Mouse (Mus musculus): Measurements from ENCODE around the gene Mark3. TPM values are rescaled to one million over a fixed set of nuclear protein-coding genes. Genes with fewer than 3 reads are reported as not detected.

Gene Mark3
- total RNA-seq, 1 experiment = 90.9 TPM

DNA sequence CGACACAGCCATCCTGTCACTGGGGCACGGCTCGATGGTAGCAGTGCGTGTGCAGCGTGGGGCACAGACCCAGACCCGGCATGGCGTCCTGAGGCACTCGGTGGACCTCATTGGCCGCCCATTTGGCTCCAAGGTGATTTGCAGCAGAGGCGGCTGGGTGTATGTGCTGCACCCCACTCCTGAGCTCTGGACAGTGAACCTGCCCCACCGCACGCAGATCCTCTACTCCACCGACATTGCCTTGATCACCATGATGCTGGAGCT is 104.3 kb downstream of the Mark3 start:
- Histone ChIP-seq H3K27ac (ENCODE audit: insufficient read depth, low read depth, low read length, poor library complexity, severe bottlenecking) (0 out of 2 replicates have a peak overlapping the region, but pooled peaks have one; percentile 55), H3K9ac (ENCODE audit: insufficient read depth, low read depth, low read length, poor library complexity, severe bottlenecking) (peak overlapping the region; percentile 93), H3K4me3 (ENCODE audit: insufficient read depth in 1 of 2, low read depth in 1 of 2, low read length in 2 of 2, poor library complexity in 1 of 2, severe bottlenecking in 1 of 2) (peak overlapping the region; percentile 93 to 94), H3K4me1 (ENCODE audit: control insufficient read depth in 2 of 2, insufficient read depth in 2 of 2, low read length in 2 of 2, poor library complexity in 1 of 2) (peaks cover 5 to 30% of the 10 kb centered on the region in 2 experiments; a peak in 2 of 4 replicates), H3K36me3 (ENCODE audit: control insufficient read depth, insufficient read depth, low read length, poor library complexity, severe bottlenecking) (peaks cover 31% of the 10 kb centered on the region), H3K9me3 (ENCODE audit: control insufficient read depth, insufficient read depth, low read depth, low read length) (no peaks in the 10 kb centered on the region)
- TF ChIP-seq MAFK (IDR thresholded peaks at IDR 0.05; ENCODE audit: insufficient read depth, low read depth, low read length) (no peak), CHD2 (IDR thresholded peaks at IDR 0.05; ENCODE audit: low read depth, low read length) (no peak), HCFC1 (IDR thresholded peaks at IDR 0.05; ENCODE audit: borderline replicate concordance, insufficient read depth, low read length) (no peak), ZNF384 (IDR thresholded peaks at IDR 0.05; ENCODE audit: low read depth, low read length) (no peak), ZC3H11A (IDR thresholded peaks at IDR 0.05; ENCODE audit: borderline replicate concordance, low read depth, low read length) (no peak)
- DNase-seq (ENCODE audit: low read depth, low spot score) = no peak
- in situ Hi-C loops (cut with MboI; ENCODE audit: low sequenced_read_pairs in 2 of 2, unreplicated experiment in 2 of 2) = no loop called here

DNA sequence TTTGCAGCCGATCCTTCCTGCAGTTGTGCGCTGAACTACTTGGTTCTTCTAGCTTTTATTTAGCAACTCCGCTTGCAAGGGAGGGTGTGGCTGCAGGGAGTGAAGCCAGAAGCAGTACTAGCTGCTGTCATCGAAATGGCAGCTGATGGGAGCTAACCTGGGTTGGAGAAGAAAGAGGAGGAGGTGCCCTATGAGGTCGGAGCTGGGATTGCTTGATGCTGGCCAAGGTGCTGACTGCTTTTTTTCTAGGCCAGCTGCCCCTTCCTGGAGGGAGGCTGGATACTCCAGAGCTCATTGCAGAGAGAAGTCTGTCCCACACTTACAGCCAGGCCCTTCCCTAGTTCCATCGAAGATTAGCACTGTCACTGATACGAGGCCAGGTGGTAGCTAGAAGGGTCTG is 104.7 kb downstream of the Mark3 start:
- no peaks in the 10 kb centered on the region for H3K9me3 ChIP-seq (ENCODE audit: control insufficient read depth, insufficient read depth, low read depth, low read length)
- peak overlapping the region; percentile 93 for H3K9ac ChIP-seq (ENCODE audit: insufficient read depth, low read depth, low read length, poor library complexity, severe bottlenecking)
- peaks cover 35% of the 10 kb centered on the region for H3K36me3 ChIP-seq (ENCODE audit: control insufficient read depth, insufficient read depth, low read length, poor library complexity, severe bottlenecking)
- TF ChIP-seq CHD2 (IDR thresholded peaks at IDR 0.05; ENCODE audit: low read depth, low read length) (no peak), MAFK (IDR thresholded peaks at IDR 0.05; ENCODE audit: insufficient read depth, low read depth, low read length) (no peak), HCFC1 (IDR thresholded peaks at IDR 0.05; ENCODE audit: borderline replicate concordance, insufficient read depth, low read length) (no peak), ZNF384 (IDR thresholded peaks at IDR 0.05; ENCODE audit: low read depth, low read length) (peak; percentile 81)
- H3K4me3 ChIP-seq (ENCODE audit: insufficient read depth in 1 of 2, low read depth in 1 of 2, low read length in 2 of 2, poor library complexity in 1 of 2, severe bottlenecking in 1 of 2) = peak overlapping the region; percentile 93 to 94
- in situ Hi-C loops (cut with MboI; ENCODE audit: low sequenced_read_pairs in 2 of 2, unreplicated experiment in 2 of 2) = no loop called here
- no peak for DNase-seq (ENCODE audit: low read depth, low spot score)
- no peak overlapping the region for H3K27ac ChIP-seq (ENCODE audit: insufficient read depth, low read depth, low read length, poor library complexity, severe bottlenecking)
- peaks cover 5 to 30% of the 10 kb centered on the region in 2 experiments; a peak in 2 of 4 replicates for H3K4me1 ChIP-seq (ENCODE audit: control insufficient read depth in 2 of 2, insufficient read depth in 2 of 2, low read length in 2 of 2, poor library complexity in 1 of 2)

DNA sequence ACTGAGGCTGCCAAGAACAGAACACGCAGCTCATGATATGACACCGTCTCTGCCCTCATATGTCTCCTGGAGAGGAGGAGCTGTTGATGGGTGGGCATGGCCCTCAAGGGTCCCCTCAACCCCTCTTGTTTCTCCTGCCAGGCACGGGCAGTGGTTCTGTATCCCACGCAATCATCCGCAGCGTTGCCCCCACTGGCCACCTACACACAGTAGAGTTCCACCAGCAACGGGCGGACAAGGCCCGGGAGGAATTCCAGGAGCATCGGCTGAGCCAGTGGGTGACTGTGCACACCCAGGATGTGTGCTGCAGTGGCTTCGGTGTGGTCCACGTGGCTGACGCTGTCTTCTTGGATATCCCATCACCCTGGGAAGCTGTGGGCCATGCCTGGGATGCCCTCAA is 106.3 kb downstream of the Mark3 start:
- in situ Hi-C loops (cut with MboI; ENCODE audit: low sequenced_read_pairs in 2 of 2, unreplicated experiment in 2 of 2) = no loop called here
- no peak overlapping the region for H3K4me3 ChIP-seq (ENCODE audit: insufficient read depth in 1 of 2, low read depth in 1 of 2, low read length in 2 of 2, poor library complexity in 1 of 2, severe bottlenecking in 1 of 2)
- no peak overlapping the region for H3K27ac ChIP-seq (ENCODE audit: insufficient read depth, low read depth, low read length, poor library complexity, severe bottlenecking)
- peaks cover 38% of the 10 kb centered on the region for H3K36me3 ChIP-seq (ENCODE audit: control insufficient read depth, insufficient read depth, low read length, poor library complexity, severe bottlenecking)
- DNase-seq (ENCODE audit: low read depth, low spot score) = no peak
- no peaks in the 10 kb centered on the region for H3K9me3 ChIP-seq (ENCODE audit: control insufficient read depth, insufficient read depth, low read depth, low read length)
- TF ChIP-seq HCFC1 (IDR thresholded peaks at IDR 0.05; ENCODE audit: borderline replicate concordance, insufficient read depth, low read length) (no peak), ZC3H11A (IDR thresholded peaks at IDR 0.05; ENCODE audit: borderline replicate concordance, low read depth, low read length) (no peak), CHD2 (IDR thresholded peaks at IDR 0.05; ENCODE audit: low read depth, low read length) (no peak), ZNF384 (IDR thresholded peaks at IDR 0.05; ENCODE audit: low read depth, low read length) (no peak), MAFK (IDR thresholded peaks at IDR 0.05; ENCODE audit: insufficient read depth, low read depth, low read length) (no peak)
- no peak overlapping the region for H3K9ac ChIP-seq (ENCODE audit: insufficient read depth, low read depth, low read length, poor library complexity, severe bottlenecking)
- H3K4me1 ChIP-seq (ENCODE audit: control insufficient read depth in 2 of 2, insufficient read depth in 2 of 2, low read length in 2 of 2, poor library complexity in 1 of 2) = peaks cover 5 to 25% of the 10 kb centered on the region in 2 experiments; a peak in 2 of 4 replicates

DNA sequence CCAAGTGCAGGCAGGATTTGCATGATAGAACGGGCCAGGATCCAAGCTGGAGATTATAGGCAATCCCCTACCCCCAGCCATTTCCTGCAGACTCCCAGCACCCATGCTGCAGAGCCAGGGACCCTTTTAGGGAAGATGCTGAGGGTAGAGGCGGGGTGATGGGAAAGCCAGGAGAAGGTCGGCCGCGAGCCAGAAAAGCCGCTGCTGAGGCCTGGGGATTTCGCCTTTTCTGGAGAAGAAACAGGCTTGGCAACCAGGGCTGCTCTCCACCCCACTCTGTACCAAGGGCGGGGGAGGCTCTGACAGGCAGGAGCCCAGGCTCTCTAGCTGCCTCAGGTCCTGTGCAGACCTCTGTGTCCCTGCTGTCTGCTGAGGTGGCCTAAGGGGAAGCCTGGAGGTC is 107.0 kb downstream of the Mark3 start:
- TF ChIP-seq CHD2 (IDR thresholded peaks at IDR 0.05; ENCODE audit: low read depth, low read length) (no peak), MAFK (IDR thresholded peaks at IDR 0.05; ENCODE audit: insufficient read depth, low read depth, low read length) (no peak), HCFC1 (IDR thresholded peaks at IDR 0.05; ENCODE audit: borderline replicate concordance, insufficient read depth, low read length) (no peak), ZC3H11A (IDR thresholded peaks at IDR 0.05; ENCODE audit: borderline replicate concordance, low read depth, low read length) (no peak), ZNF384 (IDR thresholded peaks at IDR 0.05; ENCODE audit: low read depth, low read length) (no peak)
- Histone ChIP-seq H3K4me1 (ENCODE audit: control insufficient read depth in 2 of 2, insufficient read depth in 2 of 2, low read length in 2 of 2, poor library complexity in 1 of 2) (peaks cover 3 to 22% of the 10 kb centered on the region in 2 experiments; a peak in 2 of 4 replicates), H3K27ac (ENCODE audit: insufficient read depth, low read depth, low read length, poor library complexity, severe bottlenecking) (no peak overlapping the region), H3K9ac (ENCODE audit: insufficient read depth, low read depth, low read length, poor library complexity, severe bottlenecking) (no peak overlapping the region), H3K36me3 (ENCODE audit: control insufficient read depth, insufficient read depth, low read length, poor library complexity, severe bottlenecking) (peaks cover 38% of the 10 kb centered on the region), H3K9me3 (ENCODE audit: control insufficient read depth, insufficient read depth, low read depth, low read length) (no peaks in the 10 kb centered on the region), H3K4me3 (ENCODE audit: insufficient read depth in 1 of 2, low read depth in 1 of 2, low read length in 2 of 2, poor library complexity in 1 of 2, severe bottlenecking in 1 of 2) (no peak overlapping the region)
- DNase-seq (ENCODE audit: low read depth, low spot score) = no peak
- in situ Hi-C loops (cut with MboI; ENCODE audit: low sequenced_read_pairs in 2 of 2, unreplicated experiment in 2 of 2) = no loop called here

DNA sequence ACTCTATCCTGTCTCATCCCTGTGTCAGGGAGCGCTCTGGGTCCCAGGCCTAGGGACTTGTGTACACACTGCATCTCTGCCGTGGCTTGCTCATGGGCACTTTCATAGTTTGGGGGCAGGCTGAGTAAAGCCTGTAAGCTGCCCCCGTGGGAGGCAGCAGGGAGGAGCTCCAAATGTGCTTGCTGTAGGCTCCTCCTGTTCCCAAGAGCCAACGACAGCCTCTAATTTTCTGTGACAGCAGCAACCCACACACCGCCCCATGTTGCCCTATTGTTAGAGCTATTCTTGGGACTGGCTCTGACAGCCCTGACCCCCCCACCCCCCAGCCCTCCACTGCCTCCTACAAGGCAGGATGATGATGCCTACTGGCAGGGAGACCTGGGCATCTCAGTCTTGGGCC is 107.7 kb downstream of the Mark3 start:
- Histone ChIP-seq H3K36me3 (ENCODE audit: control insufficient read depth, insufficient read depth, low read length, poor library complexity, severe bottlenecking) (peaks cover 38% of the 10 kb centered on the region), H3K27ac (ENCODE audit: insufficient read depth, low read depth, low read length, poor library complexity, severe bottlenecking) (no peak overlapping the region), H3K9ac (ENCODE audit: insufficient read depth, low read depth, low read length, poor library complexity, severe bottlenecking) (no peak overlapping the region), H3K4me3 (ENCODE audit: insufficient read depth in 1 of 2, low read depth in 1 of 2, low read length in 2 of 2, poor library complexity in 1 of 2, severe bottlenecking in 1 of 2) (no peak overlapping the region), H3K9me3 (ENCODE audit: control insufficient read depth, insufficient read depth, low read depth, low read length) (no peaks in the 10 kb centered on the region), H3K4me1 (ENCODE audit: control insufficient read depth in 2 of 2, insufficient read depth in 2 of 2, low read length in 2 of 2, poor library complexity in 1 of 2) (peaks cover under 1 to 18% of the 10 kb centered on the region in 2 experiments; a peak in 2 of 4 replicates)
- in situ Hi-C loops (cut with MboI; ENCODE audit: low sequenced_read_pairs in 2 of 2, unreplicated experiment in 2 of 2) = no loop called here
- TF ChIP-seq ZC3H11A (IDR thresholded peaks at IDR 0.05; ENCODE audit: borderline replicate concordance, low read depth, low read length) (no peak), CHD2 (IDR thresholded peaks at IDR 0.05; ENCODE audit: low read depth, low read length) (no peak), ZNF384 (IDR thresholded peaks at IDR 0.05; ENCODE audit: low read depth, low read length) (no peak), HCFC1 (IDR thresholded peaks at IDR 0.05; ENCODE audit: borderline replicate concordance, insufficient read depth, low read length) (no peak), MAFK (IDR thresholded peaks at IDR 0.05; ENCODE audit: insufficient read depth, low read depth, low read length) (no peak)
- no peak for DNase-seq (ENCODE audit: low read depth, low spot score)
